Mouse (Mus musculus): Measurements from ENCODE around the gene Nckap5.

Gene Nckap5

GRCm38 (mm10) chr1:126364556-126364955, 466.0 kb downstream of the Nckap5 start:
- DNase-seq (ENCODE audit: low read depth): no peak

DNA sequence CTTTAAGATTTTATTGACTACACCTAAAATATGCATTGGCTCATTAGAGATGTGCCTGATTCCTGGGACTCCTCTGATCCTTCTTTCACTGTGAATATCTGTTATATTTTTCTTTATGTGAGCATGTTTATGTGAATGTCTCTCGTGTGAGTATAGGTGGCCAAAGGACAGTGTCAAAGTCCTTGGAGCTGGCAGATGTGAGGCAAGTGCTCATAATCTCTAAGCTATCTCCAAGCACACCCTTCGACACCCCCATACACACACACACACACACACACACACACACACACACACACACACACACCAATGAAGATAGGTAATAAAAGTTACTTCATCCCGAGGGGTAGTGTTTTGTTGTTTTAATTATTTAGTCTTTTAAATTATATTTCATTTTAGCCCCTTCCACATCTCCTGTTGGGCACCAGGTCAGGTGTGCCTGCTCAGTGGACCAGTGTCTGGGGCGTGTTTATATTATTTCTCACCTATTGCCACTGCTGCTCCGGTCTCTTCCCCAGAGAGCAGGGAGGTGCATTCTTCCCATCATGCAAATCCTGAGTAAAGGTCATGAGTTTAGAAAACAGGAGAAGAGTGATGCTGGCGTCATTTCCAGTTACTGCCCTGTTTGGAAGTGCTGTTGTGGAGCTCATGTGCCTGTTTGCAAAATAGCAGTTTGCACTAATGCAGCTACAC, 469.9 kb downstream of the Nckap5 start:
- DNase-seq (ENCODE audit: low read depth): no peak

DNA sequence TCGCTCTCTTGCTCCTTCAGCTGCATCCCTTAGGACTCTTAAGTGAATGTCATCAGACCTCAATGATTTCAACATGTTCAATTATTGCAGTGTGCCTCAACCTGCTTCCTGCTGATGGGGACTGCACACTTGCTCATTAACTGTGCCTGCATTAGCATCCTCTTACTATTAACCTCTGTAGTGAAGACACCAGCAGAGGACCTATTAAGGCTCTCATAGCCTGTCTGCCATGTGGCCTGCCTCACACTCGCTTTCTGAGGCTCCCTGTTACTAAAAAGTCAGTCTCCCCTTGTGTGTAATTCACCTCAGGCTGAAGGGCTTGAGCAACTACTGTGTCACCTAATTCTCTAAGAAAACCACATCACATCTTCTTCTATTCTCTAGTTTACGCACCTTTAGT, 470.5 kb downstream of the Nckap5 start:
- no peak for DNase-seq (ENCODE audit: low read depth)

- DNase-seq (ENCODE audit: low read depth): no peak
Measured at GRCm38 (mm10) chr1:126341806-126342205, 488.8 kb downstream of the Nckap5 start.

- DNase-seq (ENCODE audit: low read depth): no peak
Measured at GRCm38 (mm10) chr1:126339250-126339649, 491.3 kb downstream of the Nckap5 start.

DNA sequence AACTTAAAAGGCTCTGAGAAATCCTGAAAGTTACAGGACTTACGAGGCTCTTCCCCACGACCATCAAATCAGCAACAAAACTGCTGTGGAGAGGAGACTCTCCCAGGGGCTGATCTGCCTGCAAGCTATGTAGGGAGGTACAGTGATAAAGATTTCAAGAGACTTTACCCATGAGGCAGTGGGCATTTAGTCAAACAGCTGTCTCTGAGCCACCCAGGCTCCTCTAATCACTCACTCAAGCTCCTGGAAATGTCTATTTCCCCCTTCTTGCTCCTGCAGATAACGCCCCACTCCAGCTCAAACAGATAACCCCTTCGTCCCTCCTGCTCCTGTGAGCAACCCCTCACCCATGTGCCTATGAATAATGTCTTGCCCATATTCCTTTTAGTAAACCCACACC, 496.4 kb downstream of the Nckap5 start:
- DNase-seq (ENCODE audit: low read depth): no peak

GRCm38 (mm10) chr1:126332026-126332425, 498.6 kb downstream of the Nckap5 start:
- no peak for DNase-seq (ENCODE audit: low read depth)

DNA sequence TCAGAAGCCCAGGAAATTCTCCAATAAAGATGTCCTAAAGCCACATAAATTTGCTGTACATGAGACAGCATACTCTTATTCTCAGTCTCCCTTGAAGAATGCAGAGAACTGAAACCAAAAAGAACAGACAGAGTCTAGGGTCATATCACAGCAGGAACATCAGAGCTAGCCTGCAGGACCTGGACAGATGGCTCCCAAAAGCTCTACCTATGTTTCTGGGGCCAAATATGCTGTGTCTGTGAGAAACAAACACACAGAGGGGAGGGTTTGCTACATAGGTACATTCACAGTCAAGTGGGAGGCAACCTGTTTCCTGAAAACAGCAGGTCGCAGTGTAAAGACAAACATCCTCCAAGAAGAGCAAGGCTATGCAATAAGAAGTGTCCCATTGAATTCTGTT, 509.9 kb downstream of the Nckap5 start:
- DNase-seq (ENCODE audit: low read depth): no peak

DNA sequence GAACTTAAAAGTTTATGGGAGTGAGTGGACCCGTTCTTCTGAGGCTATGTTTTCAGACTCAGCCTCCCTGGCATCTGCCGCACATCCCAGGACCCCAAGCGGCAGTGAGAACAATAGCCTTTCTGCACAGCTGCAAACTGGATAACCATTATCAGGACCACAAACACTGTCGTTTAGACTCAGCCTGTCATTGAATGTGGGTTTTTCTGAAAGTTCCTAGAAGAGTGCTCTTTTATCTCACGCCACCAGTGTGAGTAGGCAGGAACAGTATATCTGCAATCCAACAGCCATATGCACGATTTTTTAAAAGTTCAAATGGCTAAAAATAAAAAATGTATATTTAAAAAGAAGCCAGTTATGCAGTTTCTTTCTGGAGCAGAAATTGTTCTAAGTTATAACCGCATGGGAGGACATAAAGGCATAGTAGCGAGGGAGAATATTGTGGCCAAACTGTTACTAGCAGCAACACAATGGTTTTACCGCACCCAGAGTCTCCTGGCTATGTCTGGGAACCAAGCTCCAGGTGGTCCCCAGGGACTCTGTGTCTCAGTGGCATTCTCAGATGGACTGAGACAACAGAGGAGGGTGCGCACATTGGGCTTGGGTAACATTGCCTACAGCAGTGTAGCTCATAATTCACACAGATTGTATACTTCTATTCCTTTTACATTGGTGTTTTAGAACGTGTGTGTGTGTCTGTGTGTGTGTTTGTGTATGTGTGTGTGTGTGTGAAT, 512.6 kb downstream of the Nckap5 start:
- no peak for DNase-seq (ENCODE audit: low read depth)

GRCm38 (mm10) chr1:126317345-126317744, 513.3 kb downstream of the Nckap5 start:
- no peak for DNase-seq (ENCODE audit: low read depth)

DNA sequence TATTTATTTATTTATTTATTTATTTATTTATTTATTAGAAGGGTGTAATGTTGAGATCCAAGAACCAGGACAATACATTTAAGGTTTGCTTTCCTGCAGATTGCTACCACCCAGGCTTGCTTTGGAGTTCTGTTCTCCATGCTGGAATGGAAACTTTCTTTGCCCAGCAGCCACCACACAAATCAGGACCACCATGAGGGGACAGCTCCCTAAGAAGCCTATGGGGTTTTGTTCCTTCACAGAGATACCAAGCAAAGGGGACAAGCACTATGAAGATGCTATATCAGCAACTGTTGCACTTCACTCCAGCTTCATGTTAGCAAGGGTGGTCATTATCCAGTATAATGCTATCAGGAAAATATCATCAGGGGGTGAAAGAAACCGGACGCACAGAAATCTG, 513.7 kb downstream of the Nckap5 start:
- DNase-seq (ENCODE audit: low read depth): no peak

DNA sequence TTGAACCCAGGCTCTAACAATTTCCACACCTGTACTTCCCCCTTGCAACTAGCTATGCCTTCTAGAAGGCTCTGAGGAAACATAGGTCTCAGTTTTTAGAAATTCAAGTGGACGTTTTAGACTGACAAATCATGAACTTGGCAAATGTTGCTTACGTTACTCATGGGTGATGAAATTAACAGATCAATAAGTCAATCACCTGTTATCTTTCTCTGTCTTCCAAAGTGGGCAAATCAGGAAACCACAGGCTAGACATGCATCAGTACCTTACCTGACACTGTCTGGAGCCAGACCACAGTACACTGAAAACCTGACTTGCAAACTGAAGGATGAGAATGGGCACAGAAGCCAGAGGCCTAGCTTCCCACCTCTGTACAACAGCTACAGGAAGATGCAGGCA, 529.5 kb downstream of the Nckap5 start:
- DNase-seq (ENCODE audit: low read depth): no peak

DNA sequence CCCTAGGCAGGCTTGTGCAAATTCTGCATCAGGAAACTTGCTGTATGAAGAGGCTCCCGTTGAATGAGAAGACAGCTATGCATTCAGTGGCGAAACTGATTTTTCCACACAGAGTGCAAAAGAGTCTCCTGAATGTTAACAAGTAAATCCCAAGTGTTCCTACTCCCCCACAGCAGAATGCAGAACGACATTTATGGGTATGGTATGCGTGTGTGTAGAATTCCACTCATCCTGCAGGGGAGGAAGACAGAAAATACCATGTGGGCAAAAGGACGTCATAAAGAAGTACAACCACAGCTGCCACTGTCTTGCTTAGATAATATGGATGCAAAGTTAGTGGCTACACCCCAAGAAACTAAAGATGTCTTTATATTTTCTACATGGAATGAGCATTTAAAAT, 565.7 kb downstream of the Nckap5 start:
- DNase-seq (ENCODE audit: low read depth): no peak

DNA sequence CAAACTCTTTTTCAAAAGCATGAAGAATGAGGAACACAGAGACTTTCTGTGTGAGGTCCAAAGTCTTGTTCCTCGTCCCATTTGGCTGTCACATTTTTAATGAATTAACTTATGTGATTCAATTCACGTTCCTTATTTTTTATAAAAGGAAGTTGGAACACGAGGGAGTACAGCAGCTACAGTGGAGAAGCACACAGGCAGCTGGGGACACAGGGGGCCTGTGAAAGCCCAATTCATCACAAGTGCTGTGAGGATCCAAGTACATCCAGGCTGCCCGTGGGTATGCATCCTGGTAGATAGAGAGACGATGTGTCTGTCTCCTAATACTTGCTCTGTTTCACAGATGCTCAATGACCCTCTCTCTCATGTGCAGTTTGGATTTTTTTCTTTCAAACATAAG, 576.2 kb downstream of the Nckap5 start:
- DNase-seq (ENCODE audit: low read depth): no peak

- DNase-seq (ENCODE audit: low read depth): no peak
Measured at GRCm38 (mm10) chr1:126253934-126254333, 576.7 kb downstream of the Nckap5 start.

- no peak for DNase-seq (ENCODE audit: low read depth)
Measured at GRCm38 (mm10) chr1:126233196-126233595, 597.4 kb downstream of the Nckap5 start.

DNA sequence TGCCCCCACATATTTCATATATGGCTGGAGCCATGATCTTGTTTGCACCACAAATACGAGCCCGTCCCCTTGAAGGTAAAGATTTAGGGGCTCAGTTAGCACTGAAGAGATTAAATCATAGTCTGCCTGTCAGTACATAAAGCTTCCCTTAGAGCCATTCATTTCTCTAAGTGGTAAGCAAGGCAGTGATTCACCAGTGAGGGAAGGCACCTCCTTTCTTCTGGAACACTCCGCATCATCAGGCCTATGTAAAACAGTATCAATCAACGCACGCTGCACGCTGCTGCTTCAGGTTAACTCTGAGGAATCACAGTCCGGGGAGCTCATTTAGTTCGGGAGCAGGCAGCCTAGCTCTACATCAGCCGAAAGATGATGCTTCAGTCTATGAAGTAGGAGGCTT, 599.4 kb downstream of the Nckap5 start:
- DNase-seq (ENCODE audit: low read depth): no peak

- no peak for DNase-seq (ENCODE audit: low read depth)
Measured at GRCm38 (mm10) chr1:126210212-126210611, 620.4 kb downstream of the Nckap5 start.

DNA sequence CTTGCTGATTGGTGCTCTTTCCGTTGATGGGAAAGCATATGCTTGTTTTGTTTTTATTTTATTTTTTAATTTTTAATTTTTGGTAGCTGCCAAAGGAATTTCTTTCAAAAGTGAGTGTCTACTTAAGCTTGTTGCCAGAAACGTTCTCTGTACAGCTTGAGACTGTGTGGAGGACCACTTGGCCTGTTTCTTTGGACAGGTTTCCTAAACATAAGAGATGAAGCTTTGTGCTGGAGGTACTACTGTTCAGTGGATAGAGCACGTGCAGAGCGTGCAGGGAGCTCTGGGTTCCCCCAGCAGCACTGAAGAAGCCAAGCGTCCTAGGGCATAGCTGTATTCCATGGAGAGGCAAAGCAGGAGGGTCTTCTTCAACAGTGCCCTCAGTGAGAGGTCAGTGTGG, 620.9 kb downstream of the Nckap5 start:
- no peak for DNase-seq (ENCODE audit: low read depth)

DNA sequence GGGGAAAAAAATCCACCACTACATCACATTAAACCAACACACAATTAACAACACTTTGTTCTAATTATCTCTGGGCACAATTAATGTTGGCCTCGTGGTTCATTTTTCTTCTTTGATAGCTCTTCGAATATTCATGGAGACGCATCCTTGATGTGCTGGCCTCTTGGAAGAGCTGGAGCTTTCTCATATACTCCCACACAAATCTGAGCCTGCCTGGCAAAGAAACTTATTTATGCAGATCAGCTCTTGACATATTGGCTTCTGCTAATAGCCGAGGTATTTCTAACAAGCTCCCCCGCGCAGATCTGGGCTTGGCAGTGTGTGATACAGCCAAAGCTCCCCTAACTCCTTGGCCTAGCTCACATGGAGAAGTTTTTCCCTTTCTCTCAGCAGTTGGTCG, 621.5 kb downstream of the Nckap5 start:
- DNase-seq (ENCODE audit: low read depth): no peak

GRCm38 (mm10) chr1:126196937-126197336, 633.7 kb downstream of the Nckap5 start:
- no peak for DNase-seq (ENCODE audit: low read depth)

GRCm38 (mm10) chr1:126190353-126190752, 640.2 kb downstream of the Nckap5 start:
- DNase-seq (ENCODE audit: low read depth): no peak

- DNase-seq (ENCODE audit: low read depth): no peak
Measured at GRCm38 (mm10) chr1:126183751-126184150, 646.8 kb downstream of the Nckap5 start.

GRCm38 (mm10) chr1:126168579-126168978, 662.0 kb downstream of the Nckap5 start:
- no peak for DNase-seq (ENCODE audit: low read depth)
